Mouse (Mus musculus) limb, embryonic 11.5 days (tissue): ENCODE results near the gene Chrna1. TPM values are rescaled to one million over a fixed set of nuclear protein-coding genes. Genes with fewer than 3 reads are reported as not detected.

ENCODE experiments used
- ATAC-seq: fragments of 200-750 bp; cut with Nextera tagmentation; 2 replicates; pipeline ENCODE4 v1.8.0; 2017; ENCODE audit warnings: low read depth; ENCODE audit not compliant: insufficient number of reproducible peaks, low FRiP score, low TSS enrichment
- DNase-seq: peaks from one replicate; pipeline ENCODE4 v3.0.0-alpha.2; 2015; ENCODE audit warnings: low spot score
- H3K27ac ChIP-seq: fragments of 300-500 bp; sonication (generic); replicated peaks from 2 replicates; pipeline ENCODE4 v1.5.1; 2014; ENCODE audit warnings: low read depth, mild to moderate bottlenecking, low read length
- H3K27me3 ChIP-seq: fragments of 300-500 bp; sonication (generic); 2 replicates; pipeline ENCODE4 v1.6.1; 2014; ENCODE audit warnings: mild to moderate bottlenecking, low read length, mixed read lengths; ENCODE audit not compliant: control insufficient read depth, insufficient read depth
- H3K36me3 ChIP-seq: fragments of 300-500 bp; sonication (generic); 2 replicates; pipeline ENCODE4 v1.6.1; 2014; ENCODE audit warnings: mild to moderate bottlenecking, low read length, moderate library complexity, mixed read lengths; ENCODE audit not compliant: control insufficient read depth, insufficient read depth
- H3K4me1 ChIP-seq: fragments of 300-500 bp; sonication (generic); 2 replicates; pipeline ENCODE4 v1.6.1; 2014; ENCODE audit warnings: low read length, mixed read lengths; ENCODE audit not compliant: control insufficient read depth, insufficient read depth
- H3K4me2 ChIP-seq: fragments of 300-500 bp; sonication (generic); 2 replicates; pipeline ENCODE4 v1.6.1; 2014; ENCODE audit warnings: low read depth, mild to moderate bottlenecking, moderate library complexity; ENCODE audit not compliant: severe bottlenecking
- H3K4me3 ChIP-seq: fragments of 300-500 bp; sonication (generic); 2 replicates; pipeline ENCODE4 v1.5.1; 2014; ENCODE audit warnings: low read depth, low read length
- H3K9ac ChIP-seq: fragments of 300-500 bp; sonication (generic); 2 replicates; pipeline ENCODE4 v1.6.1; 2014; ENCODE audit warnings: mild to moderate bottlenecking, low read length
- H3K9me3 ChIP-seq: fragments of 300-500 bp; sonication (generic); 2 replicates; pipeline ENCODE4 v1.6.1; 2016; ENCODE audit warnings: low read length; ENCODE audit not compliant: control insufficient read depth
- WGBS: fragments of 180-500 bp; shearing (Covaris S2); extraction: QIAGEN DNeasy Blood & Tissue Kit; methylation state at CpG from one replicate; pipeline ENCODE4 v1.1.7; 2014; 5-methylcytosine and 5-hydroxymethylcytosine counted together
- polyA plus RNA-seq: library from polyadenylated mRNA; unstranded; fragments of >200 nt; fragmentation: Nextera tagmentation; extraction: Ambion mirVana; gene quantifications from 2 replicates; pipeline ENCODE4 v1.2.1, GENCODE M21; 2014

The Chrna1 gene
- polyA plus RNA-seq, 1 experiment from 2014 or later, result 3.5 TPM

GRCm38 (mm10) chr2:73534720-73535119, 45.4 kb downstream of the Chrna1 start:
- WGBS, result 50% methylated on average over 10 of the region's 10 CpGs
- no peaks in the 10 kb centered on the region for H3K9me3 ChIP-seq
- H3K4me1 ChIP-seq, result peaks cover 10% of the 10 kb centered on the region
- no peak for DNase-seq
- H3K4me3 ChIP-seq, result no peak overlapping the region
- no peak overlapping the region for H3K9ac ChIP-seq
- no peak for ATAC-seq
- no peak overlapping the region for H3K27ac ChIP-seq
- H3K36me3 ChIP-seq, result no peaks in the 10 kb centered on the region
- no peaks in the 10 kb centered on the region for H3K27me3 ChIP-seq
- no peak overlapping the region for H3K4me2 ChIP-seq

- no peak for DNase-seq
- H3K4me3 ChIP-seq, result no peak overlapping the region
- no peak overlapping the region for H3K27ac ChIP-seq
- 83% methylated on average over 5 of the region's 5 CpGs for whole genome bisulfite sequencing
- no peak for ATAC-seq
- no peaks in the 10 kb centered on the region for H3K9me3 ChIP-seq
- H3K36me3 ChIP-seq, result no peaks in the 10 kb centered on the region
- no peaks in the 10 kb centered on the region for H3K27me3 ChIP-seq
- no peak overlapping the region for H3K9ac ChIP-seq
- H3K4me1 ChIP-seq, result peaks cover 21% of the 10 kb centered on the region
- no peak overlapping the region for H3K4me2 ChIP-seq
Measured at GRCm38 (mm10) chr2:73530487-73530886, 49.7 kb downstream of the Chrna1 start.

GRCm38 (mm10) chr2:73529356-73530330, 50.5 kb downstream of the Chrna1 start, which contains the start of gene Wipf1:
Gene Wipf1 (minus strand): TSS chr2:73529734.
- Histone ChIP-seq H3K9ac (peak within 1 kb of the TSS; percentile 99), H3K4me3 (peak within 1 kb of the TSS; percentile 88), H3K27ac (peak within 1 kb of the TSS; percentile 86), H3K4me2 (peak within 1 kb of the TSS; percentile 80), H3K9me3 (no peaks in the 10 kb centered on the region), H3K27me3 (no peaks in the 10 kb centered on the region), H3K4me1 (peaks cover 18% of the 10 kb centered on the region), H3K36me3 (no peaks in the 10 kb centered on the region)
- ATAC-seq (peak; percentile 78; the same call in 1 of the 2 replicates), DNase-seq (peak; percentile 85)
- under 1% methylated on average over 66 of the region's 66 CpGs for WGBS

GRCm38 (mm10) chr2:73528516-73529355, 51.4 kb downstream of the Chrna1 start:
- Histone ChIP-seq H3K4me2 (peak overlapping the region; percentile 80), H3K27ac (peak overlapping the region; percentile 86), H3K4me1 (peaks cover 18% of the 10 kb centered on the region), H3K36me3 (no peaks in the 10 kb centered on the region), H3K27me3 (no peaks in the 10 kb centered on the region), H3K4me3 (peak overlapping the region; percentile 88), H3K9ac (peak overlapping the region; percentile 99), H3K9me3 (no peaks in the 10 kb centered on the region)
- DNase-seq (peak; percentile 73), ATAC-seq (peak; percentile 32; the same call in 1 of the 2 replicates)
- 1% methylated on average over 45 of the region's 59 CpGs for WGBS

- Histone ChIP-seq H3K27ac (no peak overlapping the region), H3K9ac (no peak overlapping the region), H3K4me3 (peak overlapping the region; percentile 88), H3K4me1 (peaks cover 20% of the 10 kb centered on the region), H3K9me3 (no peaks in the 10 kb centered on the region), H3K36me3 (no peaks in the 10 kb centered on the region), H3K4me2 (peak overlapping the region; percentile 80), H3K27me3 (no peaks in the 10 kb centered on the region)
- WGBS, result 84% methylated on average over 11 of the region's 11 CpGs
- ATAC-seq (no peak), DNase-seq (no peak)
Measured at GRCm38 (mm10) chr2:73527956-73528355, 52.2 kb downstream of the Chrna1 start.

DNA sequence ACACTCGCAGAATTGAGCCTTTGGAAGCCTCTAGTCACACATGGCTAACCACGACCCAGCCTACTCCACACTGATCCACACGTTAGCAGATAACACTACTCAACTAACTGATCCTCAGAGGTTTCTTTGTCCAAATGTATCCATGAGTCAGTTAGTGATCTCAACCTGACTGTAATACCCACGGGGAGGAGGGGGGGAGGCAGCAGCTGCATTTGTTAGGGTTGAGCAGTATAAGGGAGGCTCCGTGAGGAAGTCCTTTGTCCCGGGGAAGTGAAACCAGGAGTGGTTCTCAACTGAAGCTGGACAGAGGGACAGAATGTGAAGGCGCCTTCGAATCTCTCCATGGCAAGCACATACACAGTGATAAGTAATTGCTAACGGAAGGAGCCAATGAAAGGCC, 53.4 kb downstream of the Chrna1 start:
- Histone ChIP-seq H3K9me3 (no peaks in the 10 kb centered on the region), H3K9ac (no peak overlapping the region), H3K36me3 (no peaks in the 10 kb centered on the region), H3K27ac (no peak overlapping the region), H3K27me3 (no peaks in the 10 kb centered on the region), H3K4me2 (peak overlapping the region; percentile 18; the same call in 1 of the 2 replicates), H3K4me1 (peaks cover 33% of the 10 kb centered on the region), H3K4me3 (no peak overlapping the region)
- no peak for ATAC-seq
- 78% methylated on average over 9 of the region's 9 CpGs for WGBS
- DNase-seq, result no peak

GRCm38 (mm10) chr2:73522891-73523290, 57.2 kb downstream of the Chrna1 start:
- Histone ChIP-seq H3K4me3 (no peak overlapping the region), H3K36me3 (no peaks in the 10 kb centered on the region), H3K4me1 (peaks cover 31% of the 10 kb centered on the region), H3K27me3 (no peaks in the 10 kb centered on the region), H3K9ac (no peak overlapping the region), H3K27ac (no peak overlapping the region; the same call in 1 of the 2 replicates), H3K4me2 (no peak overlapping the region), H3K9me3 (no peaks in the 10 kb centered on the region)
- DNase-seq (no peak), ATAC-seq (no peak)
- WGBS, result 57% methylated on average over 8 of the region's 8 CpGs

DNA sequence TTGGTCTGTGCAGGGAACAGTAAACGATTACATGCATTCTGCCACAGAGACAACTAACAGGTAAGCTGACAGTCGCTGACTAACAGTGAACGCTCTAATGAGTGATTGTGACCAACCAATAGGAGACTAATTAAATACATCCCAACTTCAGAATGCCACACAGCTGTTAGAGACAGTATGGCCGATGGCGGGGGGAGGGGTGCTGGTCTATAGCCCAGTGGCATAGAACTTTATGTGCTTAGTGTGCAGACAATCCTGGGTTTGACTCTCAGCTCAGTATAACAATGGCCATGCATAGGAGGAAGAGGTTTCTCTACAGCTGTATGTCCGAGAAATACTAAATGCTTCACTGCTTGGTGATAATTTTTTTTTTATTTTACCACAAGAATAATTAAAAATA, 57.8 kb downstream of the Chrna1 start:
- no peaks in the 10 kb centered on the region for H3K36me3 ChIP-seq
- no peak overlapping the region for H3K27ac ChIP-seq
- ATAC-seq, result no peak
- peak; percentile 65 for DNase-seq
- WGBS, result 23% methylated on average over 6 of the region's 6 CpGs
- no peak overlapping the region for H3K4me2 ChIP-seq
- H3K4me1 ChIP-seq, result peaks cover 31% of the 10 kb centered on the region
- H3K27me3 ChIP-seq, result no peaks in the 10 kb centered on the region
- no peak overlapping the region for H3K9ac ChIP-seq
- H3K9me3 ChIP-seq, result no peaks in the 10 kb centered on the region
- H3K4me3 ChIP-seq, result no peak overlapping the region
